Mouse (Mus musculus) fibroblast of lung, adult 2 months (primary cell): ENCODE data around the gene Gm14226.
"Not testable (repeated sequence)": the region's sequence is repeated elsewhere in the genome, so short reads cannot be mapped to it uniquely, and the experiment has no call there.

Source experiments
- DNase-seq: peaks from one replicate; pipeline ENCODE4 v3.0.0-alpha.2; 2011; ENCODE audit warnings: low read depth

The Gm14226 gene

GRCm38 (mm10) chr2:155018251-155018755, at the start of gene Gm14226:
TSS of gene Gm14226 (plus strand) at chr2:155018266.
- not testable (repeated sequence) for DNase-seq

DNA sequence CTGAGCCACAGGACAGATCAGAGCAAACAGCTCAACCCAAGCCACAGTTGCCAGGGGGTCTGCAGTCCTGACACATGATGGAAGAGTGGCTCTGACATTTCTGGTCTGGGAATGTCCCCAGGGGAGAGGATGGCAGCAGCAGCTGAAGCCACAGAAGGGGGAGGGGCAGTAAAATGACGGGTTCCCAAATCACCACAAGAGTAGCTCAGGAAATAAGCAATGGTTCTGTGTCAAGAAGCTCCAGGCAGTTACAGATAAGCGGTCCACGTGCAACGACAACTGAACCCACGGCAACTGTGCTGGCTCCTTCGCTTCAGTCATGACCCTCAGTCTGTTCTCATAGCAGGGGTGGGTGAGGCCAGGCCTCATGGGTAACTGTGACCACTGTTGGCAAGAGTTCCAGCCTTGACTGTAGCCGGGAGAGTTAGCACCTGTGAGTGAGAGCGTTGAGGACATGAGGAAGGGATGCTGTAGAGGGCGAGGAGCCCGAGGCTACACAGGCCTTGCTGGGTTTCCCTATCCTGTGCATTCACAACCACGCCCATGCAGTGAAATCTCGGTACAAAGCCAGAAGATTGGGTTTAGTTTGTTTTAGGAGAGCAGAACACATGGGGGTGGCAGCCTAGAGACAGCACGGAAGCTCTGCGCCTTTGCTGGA, 48.2 kb upstream of the Gm14226 start:
- not testable (repeated sequence) for DNase-seq

DNA sequence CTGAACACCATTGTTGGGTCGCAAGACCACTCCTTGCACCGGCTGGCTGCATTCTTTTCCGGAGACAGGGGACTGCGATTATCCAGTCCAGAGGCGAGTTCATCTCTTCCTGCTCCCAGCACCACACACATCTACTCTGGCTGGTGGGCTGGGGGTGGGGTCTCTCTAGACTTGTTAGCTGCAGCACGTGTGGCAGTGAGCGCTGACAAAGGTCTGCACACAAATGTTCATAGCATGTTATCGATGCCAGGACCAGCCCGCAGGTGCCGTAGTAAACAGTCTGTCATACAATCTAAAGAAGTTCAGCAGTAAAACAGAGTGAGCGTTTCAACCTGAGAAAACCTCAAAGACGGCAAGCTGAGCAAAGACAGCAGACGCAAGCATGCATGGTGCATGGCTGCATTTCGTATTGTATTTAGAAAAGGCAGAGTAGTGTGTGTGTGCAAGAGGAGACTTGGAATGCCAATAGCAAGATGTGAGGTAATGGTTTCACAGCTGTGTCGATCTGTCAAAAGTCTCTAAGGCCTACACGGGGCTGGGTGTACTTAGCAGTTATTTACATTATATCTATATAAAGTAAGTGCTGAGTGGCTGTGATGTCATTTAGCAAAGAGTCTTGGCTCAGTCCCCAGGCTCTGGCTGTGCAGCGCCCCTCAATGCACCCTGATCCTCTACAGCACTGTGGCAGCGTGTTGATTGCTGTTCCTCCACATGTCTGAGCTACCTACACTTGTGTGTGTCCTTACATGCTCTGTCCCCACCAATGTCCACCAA, 46.0 kb upstream of the Gm14226 start:
- no peak for DNase-seq

GRCm38 (mm10) chr2:154972981-154973380, 45.1 kb upstream of the Gm14226 start:
- no peak for DNase-seq

GRCm38 (mm10) chr2:154986609-154987008, 31.5 kb upstream of the Gm14226 start:
- no peak for DNase-seq

GRCm38 (mm10) chr2:154991411-154991810, 26.7 kb upstream of the Gm14226 start:
- no peak for DNase-seq

DNA sequence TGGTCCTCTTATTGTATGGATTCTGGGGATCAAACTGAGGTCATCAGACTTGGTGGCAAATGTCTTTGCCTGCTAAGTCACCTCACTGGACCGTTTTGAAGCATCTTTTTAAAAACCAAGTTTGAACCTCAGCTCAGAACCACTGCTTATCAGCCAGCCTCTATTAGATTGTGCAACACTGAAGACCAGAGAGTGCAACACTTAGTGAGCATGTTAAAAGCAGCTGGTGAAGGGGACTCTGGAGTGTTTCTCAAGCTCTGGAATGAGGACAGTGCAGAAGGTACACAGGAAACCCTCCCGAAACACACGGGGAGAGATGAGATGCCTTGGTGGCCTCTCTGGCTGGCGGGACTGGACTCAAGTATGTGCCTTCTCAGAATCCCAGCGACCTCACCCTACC, 26.0 kb upstream of the Gm14226 start:
- DNase-seq = no peak

DNA sequence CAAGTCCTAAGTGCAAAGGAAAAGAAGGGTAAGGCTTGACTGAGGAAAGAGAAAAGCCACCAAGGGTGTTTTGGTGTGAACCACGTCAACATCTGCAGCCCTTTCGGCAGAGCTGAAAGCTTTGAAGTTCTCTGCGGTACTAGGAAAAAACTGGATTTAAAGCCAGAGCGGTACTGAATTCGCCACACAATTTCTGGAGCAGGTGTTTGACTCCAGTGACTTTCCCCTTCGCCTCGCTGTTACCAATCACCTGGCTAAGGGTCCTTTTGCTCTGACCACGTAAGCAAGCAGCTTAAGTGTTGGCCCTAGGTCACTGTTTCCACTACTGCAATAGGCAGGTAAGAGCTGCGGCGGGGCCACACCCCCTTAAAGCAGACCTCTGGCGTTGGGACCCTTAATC, 12.6 kb upstream of the Gm14226 start:
- no peak for DNase-seq

GRCm38 (mm10) chr2:155011086-155011656, 6.9 kb upstream of the Gm14226 start:
- no peak for DNase-seq

- no peak for DNase-seq
Observed at GRCm38 (mm10) chr2:155012991-155013390, 5.1 kb upstream of the Gm14226 start.

- DNase-seq = not testable (repeated sequence)
Observed at GRCm38 (mm10) chr2:155016751-155017150, 1.3 kb upstream of the Gm14226 start.

GRCm38 (mm10) chr2:155018762-155019641, 936 bp downstream of the Gm14226 start:
- peak; percentile 33 for DNase-seq

DNA sequence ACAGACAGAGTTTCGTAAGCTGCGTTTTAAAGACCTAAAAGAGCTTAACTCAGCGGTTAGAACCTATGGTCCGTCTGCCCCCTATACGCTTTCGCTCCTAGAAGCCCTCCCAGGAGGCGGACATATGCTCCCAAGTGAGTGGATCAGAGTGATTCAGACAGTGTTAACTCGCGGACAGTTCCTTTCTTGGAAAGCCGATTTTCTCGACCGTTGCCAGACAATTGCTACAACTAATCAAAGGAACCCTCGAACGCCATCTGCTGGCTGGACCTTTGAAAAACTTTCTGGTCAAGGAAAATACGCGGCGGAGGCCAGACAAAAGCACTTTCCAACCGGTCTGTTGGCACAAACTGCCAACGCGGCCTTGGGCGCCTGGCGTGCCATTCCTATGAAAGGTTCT, 1.6 kb downstream of the Gm14226 start:
- DNase-seq = peak; percentile 88

DNA sequence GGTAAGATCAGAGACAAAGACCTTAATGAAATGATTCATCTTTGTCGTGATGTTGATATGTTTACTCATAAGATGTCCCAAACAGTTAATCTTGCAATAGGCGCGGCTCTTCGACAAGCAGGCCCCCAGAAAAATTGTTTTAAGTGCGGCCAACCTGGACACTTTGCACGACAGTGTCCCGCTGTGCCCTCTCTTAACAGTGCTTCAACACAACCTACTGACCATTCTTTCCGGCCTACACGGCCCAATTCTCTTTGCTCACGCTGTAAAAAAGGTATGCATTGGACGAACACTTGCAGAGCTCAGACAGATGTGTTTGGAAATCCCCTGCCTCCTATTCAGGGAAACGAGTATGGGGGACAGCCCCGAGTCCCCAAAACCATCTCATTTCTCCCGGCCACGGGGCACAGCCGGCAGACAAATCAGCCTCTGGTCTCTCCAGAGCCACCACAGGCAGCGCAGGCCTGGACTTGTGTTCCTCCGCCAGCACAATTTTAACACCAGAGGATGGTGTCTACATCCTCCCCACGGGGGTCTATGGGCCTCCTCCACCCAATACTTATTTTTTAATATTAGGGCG, 2.3 kb downstream of the Gm14226 start:
- not testable (repeated sequence) for DNase-seq

DNA sequence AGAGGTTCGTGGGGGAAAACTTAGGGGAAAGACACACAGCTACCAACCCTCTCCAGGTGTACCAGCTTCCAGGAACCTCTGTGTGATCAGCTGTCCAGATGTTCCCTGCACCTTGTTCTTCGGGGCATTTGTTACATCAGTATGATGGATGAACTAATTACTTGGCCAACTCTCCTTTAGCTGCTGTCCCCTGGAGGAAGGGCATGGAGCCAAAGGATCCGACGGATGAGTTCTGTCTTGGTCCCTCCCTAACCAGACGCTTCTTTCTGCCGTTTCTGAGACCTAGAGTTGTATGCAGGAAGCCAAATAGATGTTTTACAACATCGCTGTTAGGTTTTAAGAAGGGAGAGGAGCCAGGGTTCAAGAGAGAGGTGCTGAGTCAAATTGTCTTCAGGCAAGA, 12.8 kb downstream of the Gm14226 start:
- DNase-seq = no peak

- no peak for DNase-seq
Observed at GRCm38 (mm10) chr2:155032938-155033710, 15.1 kb downstream of the Gm14226 start.

DNA sequence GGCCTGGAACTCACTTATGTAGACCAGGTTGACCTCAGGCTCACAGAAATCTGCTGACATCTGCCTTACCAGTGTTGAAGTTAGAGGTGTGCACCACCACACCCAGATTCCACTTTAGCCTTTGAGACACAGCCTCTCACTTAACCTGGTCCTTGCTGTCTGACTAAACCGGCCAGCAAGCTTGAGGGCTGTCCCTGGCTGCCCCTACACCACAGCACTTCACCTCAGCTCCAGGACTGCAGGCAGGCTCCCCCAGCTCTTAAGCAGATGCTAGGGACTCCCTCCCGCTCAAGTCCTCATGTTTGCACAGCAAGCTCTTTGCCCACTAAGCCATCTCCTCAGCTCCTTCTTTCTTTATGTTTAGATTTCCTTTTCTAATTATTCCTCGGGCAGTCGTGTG, 21.9 kb downstream of the Gm14226 start:
- DNase-seq = no peak

GRCm38 (mm10) chr2:155044542-155044941, 26.5 kb downstream of the Gm14226 start:
- DNase-seq = no peak

DNA sequence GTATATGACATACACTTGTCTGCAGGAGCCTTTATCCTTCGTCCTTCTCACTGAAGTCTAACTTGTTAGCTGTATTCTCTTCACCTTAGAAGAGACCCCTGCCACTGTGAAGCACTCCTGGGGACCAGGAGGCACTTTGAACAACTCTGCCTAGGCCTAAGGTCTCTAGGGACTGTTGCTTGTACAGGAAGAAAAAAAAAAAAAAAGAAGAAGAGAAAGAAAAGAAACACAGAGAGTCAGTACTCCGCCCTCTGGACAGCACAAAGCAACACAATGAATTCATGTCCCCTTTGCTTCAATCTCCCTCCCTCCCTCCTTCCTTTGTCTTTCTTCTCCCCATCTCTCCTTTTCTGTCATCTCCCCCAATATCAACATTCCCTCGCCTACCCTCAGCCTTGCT, 27.0 kb downstream of the Gm14226 start:
- no peak for DNase-seq

GRCm38 (mm10) chr2:155046803-155047202, 28.7 kb downstream of the Gm14226 start:
- DNase-seq = no peak
